Mouse (Mus musculus): ENCODE results near the gene Tshz2.
"Not testable (repeated sequence)": the region's sequence is repeated elsewhere in the genome, so short reads cannot be mapped to it uniquely, and the experiment has no call there.

Gene Tshz2

DNA sequence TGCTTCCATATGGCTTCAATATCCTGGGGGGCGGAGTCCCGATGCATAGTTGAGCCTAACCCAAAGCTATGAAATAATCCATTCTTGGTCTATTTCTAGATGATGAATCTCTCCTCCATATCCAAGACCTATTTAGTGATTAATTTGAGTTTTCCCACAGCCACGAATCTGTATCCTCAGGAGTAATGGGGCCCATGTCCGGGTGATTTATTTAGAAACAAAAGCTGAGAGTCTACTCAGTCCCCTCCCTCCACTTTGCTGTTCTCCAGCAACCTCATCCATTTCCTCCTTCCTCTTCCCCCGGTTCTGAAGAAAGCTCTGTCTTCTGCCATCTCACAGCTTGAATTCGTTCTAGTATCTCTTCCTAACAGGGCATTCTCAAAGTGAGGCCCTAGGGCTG is 125.3 kb downstream of the Tshz2 start:
- no peak for DNase-seq (ENCODE audit: low read depth)

GRCm38 (mm10) chr2:169760117-169760516 is 127.3 kb downstream of the Tshz2 start:
- no peak for DNase-seq (ENCODE audit: low read depth)

DNA sequence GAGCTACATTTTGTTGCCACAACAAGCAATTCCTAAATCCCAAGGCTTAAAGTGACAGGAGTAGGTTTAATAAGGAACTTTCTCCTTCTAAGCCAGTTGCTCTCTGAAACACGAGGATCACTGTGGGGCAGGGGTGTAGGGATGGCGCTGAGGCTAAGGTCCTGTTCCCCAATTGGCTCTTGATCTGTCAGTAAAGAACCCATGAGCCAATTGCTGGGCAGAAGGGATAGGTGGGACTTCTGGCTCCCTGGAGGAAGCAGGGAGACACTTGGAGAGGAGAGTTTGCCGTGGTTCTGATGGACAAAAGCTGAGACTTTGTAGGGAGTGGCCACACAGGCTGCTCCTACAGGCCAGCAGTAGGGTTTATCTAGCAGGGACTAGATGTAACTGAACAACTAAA is 128.9 kb downstream of the Tshz2 start:
- DNase-seq (ENCODE audit: low read depth), result no peak

DNA sequence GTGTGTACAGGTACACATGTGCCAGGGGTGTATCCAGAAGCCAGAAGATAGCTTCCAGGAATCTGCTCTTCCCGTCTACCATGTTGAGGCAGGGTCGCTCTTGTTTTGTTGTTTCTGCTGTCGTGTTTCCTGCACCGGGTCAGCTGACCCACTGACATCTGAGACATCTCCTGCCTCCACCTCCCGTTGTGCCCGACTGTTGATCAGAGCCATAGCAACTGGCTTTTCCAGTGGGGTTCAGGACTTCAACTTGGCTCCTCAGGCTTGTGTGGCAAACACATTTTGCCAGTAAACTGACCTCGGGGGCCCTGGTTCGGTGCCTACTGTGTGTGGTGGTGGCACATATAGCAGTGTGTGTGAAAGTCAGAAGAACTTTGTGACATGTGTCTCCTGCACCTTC is 129.5 kb downstream of the Tshz2 start:
- DNase-seq (ENCODE audit: low read depth), result no peak

DNA sequence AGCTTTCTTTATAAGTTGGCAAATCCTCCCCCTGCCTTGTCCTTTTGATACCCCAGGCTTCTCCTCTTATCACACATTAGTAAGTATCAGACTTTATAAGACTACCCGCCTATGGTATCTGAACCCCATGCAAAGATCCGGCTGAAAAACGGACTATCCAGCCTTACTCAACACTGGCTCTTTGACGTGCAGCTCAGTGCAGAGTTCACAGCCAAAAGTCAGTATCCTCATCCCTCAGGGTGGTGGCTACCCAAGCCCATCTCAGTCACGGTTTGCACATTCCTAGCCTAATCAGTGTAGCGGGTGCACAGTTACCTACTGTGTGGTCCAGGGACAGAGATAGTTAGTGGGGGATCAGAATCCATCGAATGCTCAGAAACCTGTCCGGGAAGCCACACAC is 130.9 kb downstream of the Tshz2 start:
- no peak for DNase-seq (ENCODE audit: low read depth)

- no peak for DNase-seq (ENCODE audit: low read depth)
Observed at GRCm38 (mm10) chr2:169766247-169766646, 133.4 kb downstream of the Tshz2 start.

- no peak for DNase-seq (ENCODE audit: low read depth)
Observed at GRCm38 (mm10) chr2:169767281-169767680, 134.5 kb downstream of the Tshz2 start.

DNA sequence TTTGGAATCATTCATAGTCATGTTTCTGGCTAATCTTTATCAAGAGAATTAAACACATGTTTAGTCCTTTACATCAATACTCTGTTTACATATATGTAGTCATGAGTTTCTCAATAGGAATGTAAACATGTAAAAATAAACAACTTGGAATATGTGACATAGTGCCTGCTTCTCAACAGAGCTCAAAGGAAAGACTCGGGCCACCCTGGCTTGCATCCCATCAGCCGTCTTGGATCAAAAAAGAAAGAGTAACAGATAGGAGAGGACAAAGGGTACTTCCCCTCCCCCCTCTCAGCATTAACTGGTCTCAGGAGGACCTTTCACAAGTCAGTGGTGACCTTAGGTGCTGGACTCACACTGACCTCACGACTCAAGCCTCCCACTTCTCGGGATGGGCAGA is 142.3 kb downstream of the Tshz2 start:
- no peak for DNase-seq (ENCODE audit: low read depth)

DNA sequence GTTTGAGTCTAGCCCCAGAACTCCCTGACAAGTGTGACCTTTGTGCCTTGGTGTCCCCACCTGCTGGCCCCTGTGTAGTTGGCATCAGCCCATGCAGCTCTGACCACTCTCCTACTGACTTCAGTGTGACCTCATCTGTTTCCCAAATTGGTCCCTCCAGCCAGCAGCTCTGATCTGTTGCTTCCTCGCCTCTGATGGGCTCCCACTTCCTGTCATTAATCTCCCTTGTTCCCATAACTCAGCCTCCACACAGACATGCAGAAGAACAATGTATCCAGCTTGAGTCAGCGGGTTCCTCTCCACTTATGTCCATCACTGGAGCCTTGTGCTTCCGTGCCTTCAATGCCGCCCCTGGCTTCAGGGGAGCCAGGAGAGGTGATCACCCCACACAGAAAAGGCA is 144.4 kb downstream of the Tshz2 start:
- no peak for DNase-seq (ENCODE audit: low read depth)

- no peak for DNase-seq (ENCODE audit: low read depth)
Observed at GRCm38 (mm10) chr2:169777764-169778163, 145.0 kb downstream of the Tshz2 start.

GRCm38 (mm10) chr2:169778740-169779345 is 146.0 kb downstream of the Tshz2 start:
- no peak for DNase-seq (ENCODE audit: low read depth)

GRCm38 (mm10) chr2:169781671-169782070 is 148.9 kb downstream of the Tshz2 start:
- not testable (repeated sequence) for DNase-seq (ENCODE audit: low read depth)

GRCm38 (mm10) chr2:169782874-169783680 is 150.3 kb downstream of the Tshz2 start:
- no peak for DNase-seq (ENCODE audit: low read depth)

DNA sequence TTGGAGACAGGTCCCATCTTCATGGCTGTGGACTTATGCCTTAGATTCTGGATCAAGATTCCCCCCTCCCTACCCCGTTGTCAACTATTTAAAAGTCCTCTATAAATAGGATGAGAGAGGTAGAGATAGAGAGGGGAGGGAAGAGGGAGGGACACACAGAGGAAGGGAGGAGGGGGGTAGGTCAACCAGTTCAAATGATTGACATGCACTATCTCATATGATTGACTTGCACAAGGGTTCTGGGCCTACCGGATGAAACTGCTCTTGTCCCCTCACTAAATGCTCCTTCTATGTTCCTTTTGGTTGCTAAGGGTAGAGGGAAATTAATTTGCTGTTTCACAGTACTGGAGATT is 150.8 kb downstream of the Tshz2 start:
- no peak for DNase-seq (ENCODE audit: low read depth)

DNA sequence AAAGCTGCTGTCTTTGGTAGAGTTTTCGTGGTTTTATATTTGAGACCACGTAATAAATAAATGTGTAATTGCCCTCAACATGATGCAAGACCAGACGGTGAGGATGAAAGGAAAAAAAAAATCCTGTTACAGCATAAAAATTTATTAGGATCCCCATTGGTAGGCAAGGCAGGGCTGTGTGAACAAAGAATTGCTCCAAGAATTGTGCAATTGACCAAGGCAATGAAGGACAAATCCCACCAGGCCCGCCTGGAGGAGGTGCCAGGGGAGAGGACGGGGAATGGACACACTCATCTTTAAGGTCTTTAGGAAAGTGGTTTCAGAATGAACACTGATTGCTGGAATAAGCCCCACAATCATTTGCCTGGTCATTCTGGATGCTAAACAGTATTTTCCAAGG is 154.6 kb downstream of the Tshz2 start:
- no peak for DNase-seq (ENCODE audit: low read depth)

DNA sequence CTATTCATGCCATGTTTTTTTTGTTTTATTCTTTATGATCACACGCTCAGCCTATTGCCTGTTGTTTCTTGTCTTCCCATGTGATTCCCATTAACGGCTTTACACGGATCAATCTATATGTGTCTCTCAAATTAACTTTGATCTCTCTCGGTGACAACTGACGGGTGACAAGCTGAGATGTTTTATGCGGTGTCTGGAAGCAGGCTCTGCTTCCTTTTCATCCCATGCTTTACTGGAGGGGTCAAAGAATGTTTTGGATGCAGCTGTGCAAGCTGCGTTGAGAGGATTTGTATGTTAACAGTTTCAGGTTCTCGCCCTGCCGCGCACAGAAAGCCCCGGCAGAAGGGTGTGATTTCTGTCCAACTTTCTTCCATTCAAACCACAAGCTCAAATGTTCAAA is 155.1 kb downstream of the Tshz2 start:
- no peak for DNase-seq (ENCODE audit: low read depth)

GRCm38 (mm10) chr2:169790439-169791131 is 157.8 kb downstream of the Tshz2 start:
- DNase-seq (ENCODE audit: low read depth), result peak; percentile 36

- DNase-seq (ENCODE audit: low read depth), result no peak
Observed at GRCm38 (mm10) chr2:169792706-169793105, 159.9 kb downstream of the Tshz2 start.

- no peak for DNase-seq (ENCODE audit: low read depth)
Observed at GRCm38 (mm10) chr2:169802241-169802640, 169.4 kb downstream of the Tshz2 start.

DNA sequence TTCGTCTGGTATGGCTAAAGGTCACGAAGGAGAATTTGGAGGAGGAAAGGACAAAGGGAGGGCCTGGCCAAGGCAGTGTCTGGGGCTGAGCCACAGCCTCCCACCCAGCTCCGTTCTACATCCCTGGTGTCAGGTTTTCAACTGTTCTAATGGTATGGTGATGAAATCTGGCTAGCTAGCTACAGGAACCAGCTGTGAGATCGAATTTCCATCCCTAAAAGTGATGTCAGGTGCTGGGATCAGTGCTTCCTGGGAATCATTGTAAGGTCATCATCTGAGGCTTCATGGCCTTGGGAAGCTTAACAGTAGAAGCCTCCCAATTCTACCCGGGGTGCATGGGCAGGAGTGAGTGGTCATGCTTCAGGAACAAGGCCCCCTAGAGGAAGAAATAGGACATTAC is 171.6 kb downstream of the Tshz2 start:
- DNase-seq (ENCODE audit: low read depth), result no peak

- no peak for DNase-seq (ENCODE audit: low read depth)
Observed at GRCm38 (mm10) chr2:169805545-169805944, 172.7 kb downstream of the Tshz2 start.

DNA sequence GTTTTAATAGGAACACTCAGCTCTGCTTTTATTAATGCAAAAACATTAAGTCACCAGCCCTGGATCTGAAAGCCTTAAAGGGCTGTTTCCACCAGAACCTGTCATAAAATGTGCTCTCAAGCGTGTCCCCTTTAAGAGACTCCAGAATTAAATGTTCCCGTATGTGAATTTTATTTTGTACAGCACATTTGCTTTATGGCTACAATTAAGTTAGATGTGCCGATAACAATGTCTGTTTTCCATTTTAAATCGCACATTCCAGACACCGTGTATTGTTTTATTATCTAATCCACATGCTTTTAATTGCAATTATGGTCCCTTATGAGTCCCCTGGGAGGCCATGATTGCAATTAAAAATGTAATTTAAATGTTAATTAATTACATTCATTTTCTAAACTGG is 178.8 kb downstream of the Tshz2 start:
- no peak for DNase-seq (ENCODE audit: low read depth)

GRCm38 (mm10) chr2:169812055-169812454 is 179.2 kb downstream of the Tshz2 start:
- no peak for DNase-seq (ENCODE audit: low read depth)
